Mouse (Mus musculus) testis, adult 2 months (tissue): ENCODE measurements around the gene Gm17581. TPM values are rescaled to one million over a fixed set of nuclear protein-coding genes. Genes with fewer than 3 reads are reported as not detected.
A peak's percentile ranks its signal among the peaks of the same experiment; 100 is the strongest.

Experiments used
- H3K27ac ChIP-seq: fragments of 200-500 bp; 2 replicates; pipeline ENCODE4 v1.5.1; 2012; ENCODE audit warnings: low read depth, low read length; ENCODE audit not compliant: control insufficient read depth, insufficient read depth
- H3K27me3 ChIP-seq: fragments of 200-500 bp; 2 replicates; pipeline ENCODE4 v1.6.1; 2012; ENCODE audit warnings: mild to moderate bottlenecking, low read length, moderate library complexity; ENCODE audit not compliant: control insufficient read depth, insufficient read depth
- H3K36me3 ChIP-seq: fragments of 200-500 bp; 2 replicates; pipeline ENCODE4 v1.6.1; 2012; ENCODE audit warnings: mild to moderate bottlenecking, low read length; ENCODE audit not compliant: control insufficient read depth, insufficient read depth
- H3K4me1 ChIP-seq: fragments of 200-500 bp; 2 replicates; pipeline ENCODE4 v1.6.1; 2012; ENCODE audit warnings: low read length; ENCODE audit not compliant: control insufficient read depth, insufficient read depth
- H3K4me3 ChIP-seq: fragments of 200-500 bp; 2 replicates; pipeline ENCODE4 v1.5.1; 2012; ENCODE audit warnings: low read depth, mild to moderate bottlenecking, low read length, moderate library complexity, mixed read lengths; ENCODE audit not compliant: control insufficient read depth
- CTCF ChIP-seq: fragments of 200-500 bp; IDR thresholded peaks from 2 replicates; pipeline ENCODE4 v1.5.1; 2012; ENCODE audit warnings: low read depth, mild to moderate bottlenecking, inconsistent platforms, low read length, moderate library complexity; ENCODE audit not compliant: control insufficient read depth, insufficient read depth, insufficient replicate concordance
- POLR2A ChIP-seq: fragments of 200-500 bp; IDR thresholded peaks from 2 replicates; pipeline ENCODE4 v1.6.1; 2012; ENCODE audit warnings: low read depth, mild to moderate bottlenecking, inconsistent platforms, low read length, moderate library complexity; ENCODE audit not compliant: control insufficient read depth
- polyA plus RNA-seq: library from polyadenylated mRNA; depleted of rRNA; stranded (reverse); fragments of >200 nt; gene quantifications from 2 replicates; pipeline ENCODE4 v1.2.3, GENCODE M21; 2012

Gm17581 gene
- polyA plus RNA-seq, 1 experiment = not detected

DNA sequence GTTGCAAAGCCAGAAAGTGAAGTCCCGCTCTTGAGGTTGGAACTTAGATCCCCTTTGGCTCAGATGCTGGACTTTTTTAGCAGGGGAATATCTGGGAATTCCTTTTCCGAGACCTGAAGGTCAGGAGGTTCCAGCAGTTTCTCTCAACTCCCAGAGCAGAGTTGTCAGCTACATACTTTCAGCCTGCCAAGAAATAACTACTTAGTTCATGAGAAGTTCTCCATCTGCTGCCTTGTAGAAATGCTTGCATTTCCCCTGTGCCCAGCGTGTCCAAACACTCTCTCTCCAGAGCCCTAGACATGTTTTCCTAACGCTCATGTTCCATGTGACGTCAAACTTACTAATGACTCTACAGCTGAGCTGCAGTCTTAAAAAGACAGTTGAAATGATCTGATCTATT lies 586 bp downstream of the Gm17581 start:
- Histone ChIP-seq H3K4me1 (no peaks in the 10 kb centered on the region), H3K27me3 (no peaks in the 10 kb centered on the region), H3K4me3 (no peak overlapping the region), H3K27ac (no peak overlapping the region), H3K36me3 (no peaks in the 10 kb centered on the region)
- TF ChIP-seq POLR2A (no peak), CTCF (no peak)

DNA sequence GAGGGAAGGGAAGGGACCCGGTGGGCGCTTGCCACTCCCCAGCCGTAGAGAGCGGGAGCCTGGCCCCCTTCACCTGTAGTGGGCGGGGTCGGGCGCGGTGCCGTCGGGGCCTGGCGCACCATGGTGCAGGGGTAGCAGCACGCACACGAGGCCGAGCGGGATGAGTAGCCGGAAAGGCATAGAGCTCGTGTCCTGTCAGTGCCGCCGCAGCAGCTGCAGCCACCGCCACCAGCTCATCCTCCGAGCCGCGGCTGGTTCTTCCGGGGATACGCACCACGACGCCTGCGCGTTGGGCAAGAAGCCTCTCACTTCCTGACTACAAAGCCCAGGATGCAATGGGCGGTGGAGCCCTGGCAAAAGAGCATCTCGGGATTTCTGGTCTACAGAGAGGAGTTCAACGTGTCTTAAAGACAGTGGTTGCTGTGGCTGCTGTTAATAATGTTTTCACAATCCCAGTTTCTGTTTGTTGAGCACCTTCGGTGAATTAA lies 6.5 kb downstream of the Gm17581 start, which contains the start of gene Edem2:
TSS of gene Edem2 (minus strand) at position 318 of the 488 bp plus-strand sequence.
- Histone ChIP-seq H3K36me3 (no peaks in the 10 kb centered on the region), H3K27ac (no peak within 1 kb of the TSS), H3K4me1 (peaks cover 8% of the 10 kb centered on the region), H3K4me3 (peak within 1 kb of the TSS; percentile 99), H3K27me3 (no peaks in the 10 kb centered on the region)
- TF ChIP-seq POLR2A = peak; percentile 81
- no peak for TF ChIP-seq CTCF

DNA sequence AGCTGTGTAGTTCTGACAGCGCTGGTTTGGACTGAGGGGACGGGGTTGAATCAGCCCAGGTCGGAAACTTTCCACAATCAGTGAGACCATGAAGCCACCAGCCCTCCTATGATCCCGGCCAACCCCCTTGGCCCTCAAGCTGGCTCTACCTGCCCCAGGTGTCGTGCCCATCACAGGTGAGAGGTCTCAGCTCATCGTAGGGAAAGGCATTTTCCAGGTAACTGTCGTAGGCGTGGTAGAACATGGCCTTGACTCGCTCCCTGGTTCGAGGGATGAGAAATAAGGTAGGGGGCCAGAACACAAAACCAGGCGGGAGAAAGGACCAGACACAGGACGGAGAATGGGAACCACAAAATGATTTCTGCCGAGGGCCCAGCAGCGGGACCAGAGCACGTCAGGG lies 6.9 kb downstream of the Gm17581 start:
- H3K27me3 ChIP-seq = no peaks in the 10 kb centered on the region
- peak overlapping the region; percentile 99 for H3K4me3 ChIP-seq
- no peaks in the 10 kb centered on the region for H3K36me3 ChIP-seq
- TF ChIP-seq CTCF (no peak), POLR2A (no peak)
- peaks cover 8% of the 10 kb centered on the region for H3K4me1 ChIP-seq
- no peak overlapping the region for H3K27ac ChIP-seq

DNA sequence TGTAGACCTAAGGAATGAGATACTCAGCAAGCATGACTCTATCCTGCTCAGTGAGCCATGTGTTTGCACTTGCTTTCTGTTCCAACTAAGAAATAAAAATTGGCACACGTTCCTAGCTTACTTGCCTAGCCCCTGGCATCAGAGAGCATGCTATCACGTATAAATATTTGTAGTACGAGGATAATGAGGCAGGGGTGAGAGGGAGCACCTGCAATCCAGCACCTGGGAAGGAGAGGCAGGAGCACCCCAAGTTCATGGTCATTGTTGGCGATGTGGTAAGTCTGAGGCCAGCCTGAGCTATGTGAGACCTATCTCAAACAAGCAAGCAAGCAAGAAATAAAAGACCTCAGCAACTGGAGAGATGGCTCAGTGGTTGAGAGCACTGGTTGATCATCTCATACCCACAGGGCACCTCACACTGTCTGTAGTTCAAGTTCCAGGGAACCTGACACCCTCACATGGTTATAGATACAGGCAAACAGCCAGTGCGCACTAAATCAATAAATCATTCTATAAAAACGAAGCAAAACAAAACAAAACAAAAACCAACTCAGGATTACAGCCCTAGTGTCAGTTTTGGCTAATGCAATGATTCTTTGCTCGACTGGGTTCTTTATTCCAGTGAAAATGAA lies 7.8 kb downstream of the Gm17581 start:
- no peak overlapping the region for H3K27ac ChIP-seq
- no peaks in the 10 kb centered on the region for H3K36me3 ChIP-seq
- H3K27me3 ChIP-seq = no peaks in the 10 kb centered on the region
- TF ChIP-seq CTCF (no peak), POLR2A (no peak)
- H3K4me3 ChIP-seq = no peak overlapping the region
- H3K4me1 ChIP-seq = peaks cover 8% of the 10 kb centered on the region

DNA sequence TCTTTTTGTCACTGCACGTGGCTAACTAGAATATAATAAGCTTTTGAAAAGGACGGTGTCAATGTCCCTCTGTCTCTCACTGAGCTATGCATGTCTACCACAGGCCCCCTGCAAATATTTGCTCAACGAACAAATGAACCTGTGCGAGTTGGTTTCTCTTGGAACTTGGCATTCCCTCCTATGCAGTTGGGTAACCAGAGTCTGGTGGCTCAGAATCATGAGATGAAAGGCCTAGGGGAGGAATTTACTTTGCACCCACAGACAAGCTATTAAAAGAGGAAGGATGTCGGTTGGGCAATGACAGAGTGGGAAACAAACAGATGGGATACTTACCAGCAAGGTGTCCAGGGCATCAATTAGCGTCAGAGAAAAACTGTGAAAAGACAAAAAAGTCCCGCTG lies 9.4 kb downstream of the Gm17581 start:
- Histone ChIP-seq H3K4me1 (peaks cover 8% of the 10 kb centered on the region), H3K27me3 (no peaks in the 10 kb centered on the region), H3K27ac (no peak overlapping the region), H3K36me3 (no peaks in the 10 kb centered on the region), H3K4me3 (no peak overlapping the region)
- TF ChIP-seq CTCF (no peak), POLR2A (no peak)

DNA sequence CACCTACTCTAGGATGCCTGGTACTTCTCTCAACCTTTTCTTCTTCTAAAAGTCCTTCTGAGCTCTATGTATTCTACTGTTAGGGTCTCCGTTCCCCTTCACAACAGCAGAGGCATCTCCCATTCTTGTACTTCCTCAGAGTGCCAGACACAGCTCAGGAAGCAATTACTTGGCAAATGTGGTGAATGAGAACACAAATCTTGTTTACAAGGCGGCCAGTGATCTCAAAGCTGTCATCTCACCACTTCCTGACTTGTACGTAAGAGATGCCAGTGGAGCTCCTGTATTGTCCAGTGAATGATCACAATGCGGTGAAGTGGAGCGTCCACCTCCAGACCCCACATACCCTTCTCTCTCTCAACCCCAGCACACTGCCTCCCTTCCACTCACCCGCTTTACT lies 11.1 kb downstream of the Gm17581 start:
- peaks cover 8% of the 10 kb centered on the region for H3K4me1 ChIP-seq

DNA sequence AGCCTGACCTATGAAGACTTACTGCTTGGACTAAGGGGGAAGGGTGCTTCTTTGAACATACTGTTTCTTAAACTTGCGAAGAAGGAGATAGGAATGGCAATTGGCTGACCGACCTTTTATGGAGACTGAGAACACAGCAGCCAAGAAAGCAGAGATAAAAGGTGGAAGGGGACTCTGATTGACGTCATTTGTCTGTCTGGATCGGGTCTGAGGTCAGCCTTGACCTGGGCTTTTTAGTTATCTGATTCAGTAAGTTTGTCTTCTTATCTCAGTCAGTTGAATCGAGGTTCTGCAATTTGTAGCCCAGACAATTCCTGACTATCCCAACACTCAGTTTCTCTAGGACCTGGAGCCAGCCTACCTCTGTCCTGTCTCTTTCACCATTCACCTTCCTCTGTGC lies 11.6 kb downstream of the Gm17581 start:
- TF ChIP-seq POLR2A (no peak), CTCF (no peak)
- no peaks in the 10 kb centered on the region for H3K27me3 ChIP-seq
- peaks cover 6% of the 10 kb centered on the region for H3K4me1 ChIP-seq
- no peak overlapping the region for H3K4me3 ChIP-seq
- H3K36me3 ChIP-seq = no peaks in the 10 kb centered on the region; the same call in 1 of the 2 replicates
- no peak overlapping the region for H3K27ac ChIP-seq

More for the DNA sequence above, 11.1 kb downstream of the Gm17581 start:
- no peak overlapping the region for H3K27ac ChIP-seq
- TF ChIP-seq POLR2A = no peak
- no peak for TF ChIP-seq CTCF
- no peaks in the 10 kb centered on the region; the same call in 1 of the 2 replicates for H3K36me3 ChIP-seq
- H3K4me3 ChIP-seq = no peak overlapping the region
- no peaks in the 10 kb centered on the region for H3K27me3 ChIP-seq
